Mouse (Mus musculus) midbrain, embryonic 12.5 days (tissue): ENCODE data around the gene Tmem80. TPM values are rescaled to one million over a fixed set of nuclear protein-coding genes. Genes with fewer than 3 reads are reported as not detected.

ENCODE experiments used
- ATAC-seq: fragments of 200-750 bp; cut with Nextera tagmentation; 2 replicates; pipeline ENCODE4 v1.8.0; 2017; ENCODE audit warnings: low read depth, moderate TSS enrichment, moderate library complexity; ENCODE audit not compliant: low FRiP score
- H3K27ac ChIP-seq: fragments of 300-500 bp; sonication (generic); replicated peaks from 2 replicates; pipeline ENCODE4 v1.5.1; 2016; ENCODE audit warnings: mild to moderate bottlenecking
- H3K27me3 ChIP-seq: fragments of 300-500 bp; sonication (generic); 2 replicates; pipeline ENCODE4 v1.6.1; 2016; ENCODE audit warnings: mild to moderate bottlenecking
- H3K36me3 ChIP-seq: fragments of 300-500 bp; sonication (generic); 2 replicates; pipeline ENCODE4 v1.6.1; 2016
- H3K4me1 ChIP-seq: fragments of 300-500 bp; sonication (generic); 2 replicates; pipeline ENCODE4 v1.6.1; 2016
- H3K4me2 ChIP-seq: fragments of 300-500 bp; sonication (generic); replicated peaks from 2 replicates; pipeline ENCODE4 v1.6.1; 2016; ENCODE audit warnings: mild to moderate bottlenecking, moderate library complexity
- H3K4me3 ChIP-seq: fragments of 300-500 bp; sonication (generic); 2 replicates; pipeline ENCODE4 v1.5.1; 2016; ENCODE audit warnings: mild to moderate bottlenecking
- H3K9ac ChIP-seq: fragments of 300-500 bp; sonication (generic); replicated peaks from 2 replicates; pipeline ENCODE4 v1.6.1; 2016; ENCODE audit warnings: mild to moderate bottlenecking, moderate library complexity
- H3K9me3 ChIP-seq: fragments of 300-500 bp; sonication (generic); 2 replicates; pipeline ENCODE4 v1.6.1; 2016; ENCODE audit warnings: mild to moderate bottlenecking
- WGBS: fragments of 180-500 bp; shearing (Covaris S2); methylation state at CpG from one replicate; pipeline ENCODE4 v1.1.7; 2016; 5-methylcytosine and 5-hydroxymethylcytosine counted together
- polyA plus RNA-seq: library from polyadenylated mRNA; unstranded; fragments of >200 nt; fragmentation: Nextera tagmentation; extraction: Ambion mirVana; gene quantifications from 2 replicates; pipeline ENCODE4 v1.2.1, GENCODE M21; 2016

The Tmem80 gene
- polyA plus RNA-seq, 1 experiment from 2014 or later: 68.9 TPM

DNA sequence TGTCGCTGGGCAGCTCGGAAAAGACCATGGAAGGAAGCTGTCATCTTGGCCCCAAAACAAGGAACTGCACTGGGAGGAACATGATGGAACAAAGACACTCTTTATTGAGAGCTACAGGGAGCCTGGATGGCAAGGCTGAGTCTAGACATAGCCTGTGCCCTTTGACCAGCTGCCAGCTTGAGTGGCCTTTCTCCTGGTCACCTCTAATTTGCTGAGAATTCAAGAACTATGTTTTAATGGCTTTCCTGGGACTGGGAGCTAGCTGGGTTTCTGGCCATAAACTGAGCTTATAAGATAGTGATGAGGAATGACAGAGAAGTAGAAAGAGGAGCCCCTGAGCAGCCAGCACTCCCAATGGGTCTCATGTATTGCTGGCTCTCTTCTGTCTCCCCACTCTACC lies 15.7 kb downstream of the Tmem80 start:
- Histone ChIP-seq H3K4me2 (no peak overlapping the region), H3K27ac (no peak overlapping the region), H3K4me3 (no peak overlapping the region), H3K36me3 (no peaks in the 10 kb centered on the region), H3K27me3 (peaks cover 27% of the 10 kb centered on the region), H3K9me3 (no peaks in the 10 kb centered on the region), H3K4me1 (peaks cover 7% of the 10 kb centered on the region), H3K9ac (no peak overlapping the region)
- ATAC-seq: no peak
- 85% methylated on average over 2 of the region's 2 CpGs for WGBS

DNA sequence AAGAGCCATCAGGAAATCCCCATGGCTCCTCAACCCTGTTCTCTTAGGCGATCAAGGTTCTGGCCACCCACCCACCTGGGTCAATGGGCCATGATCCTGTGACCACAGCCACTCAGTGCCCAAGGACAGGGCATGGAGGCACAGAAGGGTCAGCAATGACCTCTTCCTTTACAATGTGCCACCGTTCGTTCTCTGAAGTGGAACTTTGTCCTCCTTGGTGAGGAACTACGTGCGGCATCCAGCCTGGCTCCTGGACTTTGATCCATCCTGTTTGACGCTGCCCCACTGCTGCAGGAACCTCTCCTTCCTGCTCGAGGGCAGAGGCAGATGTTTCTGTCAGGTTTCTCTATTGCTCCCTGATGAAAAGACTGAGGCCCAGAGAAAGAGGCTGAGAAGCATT lies 16.2 kb downstream of the Tmem80 start:
- Histone ChIP-seq H3K27ac (no peak overlapping the region), H3K9me3 (no peaks in the 10 kb centered on the region), H3K4me3 (no peak overlapping the region), H3K27me3 (peaks cover 23% of the 10 kb centered on the region), H3K9ac (no peak overlapping the region), H3K4me2 (no peak overlapping the region), H3K4me1 (peaks cover 2% of the 10 kb centered on the region), H3K36me3 (no peaks in the 10 kb centered on the region)
- no peak for ATAC-seq
- WGBS: 74% methylated on average over 7 of the region's 7 CpGs

DNA sequence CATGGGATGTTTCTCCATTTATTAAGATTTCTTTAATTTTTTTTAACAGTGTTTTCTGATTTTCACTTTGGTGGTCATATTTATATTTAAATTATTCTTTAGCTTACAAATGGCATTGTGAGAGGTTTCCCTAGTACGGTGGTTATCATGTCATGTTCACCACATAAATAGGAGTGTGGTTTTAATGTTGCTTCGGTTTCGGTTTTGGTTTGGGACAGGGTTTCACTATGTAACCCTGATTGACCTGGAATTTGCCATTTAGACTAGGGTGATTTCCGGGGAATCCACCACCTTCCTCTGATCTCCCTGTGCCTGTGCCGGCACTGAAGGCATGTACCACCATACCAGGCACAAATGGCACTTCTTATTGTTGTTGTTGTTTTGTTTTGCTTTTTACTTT lies 17.2 kb downstream of the Tmem80 start:
- no peaks in the 10 kb centered on the region for H3K9me3 ChIP-seq
- no peak overlapping the region for H3K4me2 ChIP-seq
- H3K9ac ChIP-seq: no peak overlapping the region
- no peak overlapping the region for H3K4me3 ChIP-seq
- H3K27ac ChIP-seq: no peak overlapping the region
- H3K4me1 ChIP-seq: no peaks in the 10 kb centered on the region
- ATAC-seq: no peak
- H3K36me3 ChIP-seq: no peaks in the 10 kb centered on the region
- peaks cover 12% of the 10 kb centered on the region; the same call in 1 of the 2 replicates for H3K27me3 ChIP-seq
- 95% methylated on average over 5 of the region's 5 CpGs for WGBS

DNA sequence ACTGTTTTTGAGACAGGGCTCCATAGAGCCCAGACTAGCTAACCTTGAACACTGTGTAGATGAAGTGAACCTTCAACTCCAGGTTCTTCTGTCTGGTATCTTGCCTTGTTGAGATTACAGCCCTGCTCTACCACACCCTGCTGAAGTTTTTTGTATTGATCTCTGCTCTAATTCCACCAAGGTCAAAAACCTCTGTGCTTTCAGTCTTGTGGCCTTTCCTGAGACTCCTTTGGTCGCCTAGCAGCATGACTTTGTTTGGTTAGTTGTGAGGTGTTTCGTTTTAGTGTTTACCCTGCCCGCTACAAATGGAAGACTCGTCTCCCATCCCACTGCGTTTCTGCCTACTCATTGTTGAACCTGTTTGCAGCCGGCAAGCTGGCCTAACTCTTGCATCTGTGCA lies 23.5 kb downstream of the Tmem80 start:
- Histone ChIP-seq H3K27ac (no peak overlapping the region), H3K27me3 (no peaks in the 10 kb centered on the region), H3K9me3 (no peaks in the 10 kb centered on the region), H3K9ac (no peak overlapping the region), H3K36me3 (no peaks in the 10 kb centered on the region), H3K4me1 (0 out of 2 replicates have a peak, but pooled peaks cover 2% of the 10 kb centered on the region), H3K4me3 (no peak overlapping the region), H3K4me2 (no peak overlapping the region)
- WGBS: 79% methylated on average over 6 of the region's 6 CpGs
- no peak for ATAC-seq

DNA sequence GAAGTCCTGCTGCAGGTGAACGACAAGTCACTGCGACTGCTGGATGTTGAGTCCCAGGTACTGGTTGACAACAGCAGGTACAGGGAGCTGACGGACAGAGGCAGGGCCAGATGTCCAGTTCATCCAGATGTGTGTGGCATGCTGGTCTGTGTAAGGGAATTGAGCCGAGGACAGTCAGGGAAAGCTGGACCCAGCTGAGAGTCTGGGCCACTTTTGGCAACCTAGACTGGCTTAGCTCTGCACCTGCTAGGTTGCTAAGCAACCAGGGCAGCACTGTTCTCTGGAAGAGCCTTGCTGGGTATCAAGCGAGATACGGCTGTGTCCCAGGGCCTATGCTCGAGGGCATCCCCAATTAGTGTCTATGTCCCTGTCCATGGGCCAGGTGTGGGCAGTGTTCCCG lies 27.5 kb downstream of the Tmem80 start:
- no peak overlapping the region for H3K9ac ChIP-seq
- no peak overlapping the region for H3K27ac ChIP-seq
- H3K4me2 ChIP-seq: no peak overlapping the region
- peaks cover 1% of the 10 kb centered on the region; the same call in 1 of the 2 replicates for H3K27me3 ChIP-seq
- H3K9me3 ChIP-seq: no peaks in the 10 kb centered on the region
- 72% methylated on average over 8 of the region's 8 CpGs for WGBS
- no peaks in the 10 kb centered on the region for H3K36me3 ChIP-seq
- ATAC-seq: no peak
- H3K4me1 ChIP-seq: 0 out of 2 replicates have a peak, but pooled peaks cover 3% of the 10 kb centered on the region
- H3K4me3 ChIP-seq: no peak overlapping the region

DNA sequence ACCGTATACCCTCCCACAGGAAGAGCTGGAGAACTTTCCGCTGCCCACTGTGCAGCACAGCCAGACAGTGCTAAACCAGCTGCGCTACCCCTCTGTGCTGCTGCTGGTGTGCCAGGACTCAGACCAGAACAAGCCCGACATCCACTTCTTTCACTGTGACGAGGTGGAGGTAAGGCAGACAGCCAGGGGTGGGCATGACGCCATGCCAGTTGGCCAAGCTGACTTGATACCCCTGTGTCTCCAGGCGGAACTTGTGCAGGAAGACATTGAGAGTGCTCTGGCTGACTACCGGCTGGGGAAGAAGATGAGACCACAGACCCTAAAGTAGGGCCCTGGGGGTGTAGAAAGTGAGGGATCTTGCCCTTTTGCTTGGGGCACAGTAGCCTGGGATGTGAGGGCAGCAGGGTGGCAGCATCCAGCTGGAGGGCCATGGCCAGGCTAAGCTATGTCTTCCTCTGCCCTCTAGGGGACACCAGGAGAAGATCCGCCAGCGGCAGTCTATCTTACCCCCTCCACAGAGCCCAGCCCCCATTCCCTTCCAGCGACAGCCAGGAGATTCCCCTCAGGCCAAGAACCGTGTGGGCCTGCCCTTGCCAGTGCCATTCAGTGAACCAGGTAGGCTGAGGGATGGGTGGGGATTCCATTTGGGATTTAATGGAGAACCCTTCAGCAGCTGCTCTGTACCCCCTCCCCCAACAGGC lies 28.2 kb downstream of the Tmem80 start:
- no peaks in the 10 kb centered on the region for H3K36me3 ChIP-seq
- 0 out of 2 replicates have a peak overlapping the region, but pooled peaks have one; percentile 4 for H3K9ac ChIP-seq
- 54% methylated on average over 12 of the region's 12 CpGs for WGBS
- no peak overlapping the region for H3K27ac ChIP-seq
- H3K4me1 ChIP-seq: 0 out of 2 replicates have a peak, but pooled peaks cover 3% of the 10 kb centered on the region
- ATAC-seq: no peak
- H3K4me3 ChIP-seq: no peak overlapping the region
- no peaks in the 10 kb centered on the region for H3K9me3 ChIP-seq
- peaks cover 9% of the 10 kb centered on the region for H3K27me3 ChIP-seq
- H3K4me2 ChIP-seq: no peak overlapping the region

DNA sequence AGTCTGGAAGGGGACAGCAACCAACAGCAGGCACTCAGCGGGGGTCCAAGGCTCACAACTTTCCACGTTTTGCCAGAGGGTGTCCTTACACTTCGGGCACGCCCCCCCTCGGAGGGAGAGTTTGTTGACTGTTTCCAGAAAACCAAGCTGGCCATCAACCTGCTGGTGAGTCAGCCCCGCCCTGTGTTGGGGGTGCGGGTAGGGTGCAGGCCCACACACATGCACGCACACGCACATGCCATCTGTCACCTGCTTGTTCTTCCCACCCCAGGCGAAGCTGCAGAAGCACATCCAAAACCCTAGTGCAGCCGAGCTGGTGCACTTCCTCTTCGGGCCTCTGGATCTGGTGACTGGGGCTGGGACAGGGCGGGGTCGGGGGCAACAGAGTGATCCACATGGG lies 29.4 kb downstream of the Tmem80 start:
- H3K9ac ChIP-seq: no peak overlapping the region
- H3K4me1 ChIP-seq: peaks cover 7% of the 10 kb centered on the region; the same call in 1 of the 2 replicates
- H3K4me3 ChIP-seq: no peak overlapping the region
- no peaks in the 10 kb centered on the region for H3K36me3 ChIP-seq
- H3K9me3 ChIP-seq: no peaks in the 10 kb centered on the region
- peaks cover 21% of the 10 kb centered on the region for H3K27me3 ChIP-seq
- 85% methylated on average over 14 of the region's 14 CpGs for WGBS
- no peak overlapping the region for H3K27ac ChIP-seq
- no peak overlapping the region for H3K4me2 ChIP-seq
- no peak for ATAC-seq

DNA sequence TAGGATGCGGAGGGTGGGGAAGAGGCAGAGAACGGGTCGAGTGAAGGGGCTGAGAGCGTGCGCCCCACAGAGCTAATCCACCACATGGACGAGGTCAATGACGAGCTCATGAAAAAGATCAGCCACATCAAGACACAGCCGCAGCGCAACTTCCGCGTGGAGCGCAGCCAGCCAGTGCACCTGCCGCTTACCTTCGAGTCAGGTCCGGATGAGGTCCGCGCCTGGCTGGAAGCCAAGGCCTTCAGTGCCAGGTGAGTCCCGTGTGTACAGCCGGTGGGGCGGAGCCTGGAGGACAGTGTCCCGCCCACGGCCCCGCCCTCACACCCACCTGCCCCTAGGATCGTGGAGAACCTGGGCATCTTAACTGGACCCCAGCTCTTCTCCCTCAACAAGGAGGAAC lies 34.0 kb downstream of the Tmem80 start:
- ATAC-seq: no peak
- Histone ChIP-seq H3K4me2 (no peak overlapping the region), H3K27me3 (peaks cover 42% of the 10 kb centered on the region), H3K36me3 (no peaks in the 10 kb centered on the region), H3K9ac (no peak overlapping the region), H3K9me3 (no peaks in the 10 kb centered on the region), H3K4me3 (no peak overlapping the region), H3K27ac (no peak overlapping the region), H3K4me1 (peaks cover 4% of the 10 kb centered on the region; the same call in 1 of the 2 replicates)
- 16% methylated on average over 24 of the region's 24 CpGs for WGBS

DNA sequence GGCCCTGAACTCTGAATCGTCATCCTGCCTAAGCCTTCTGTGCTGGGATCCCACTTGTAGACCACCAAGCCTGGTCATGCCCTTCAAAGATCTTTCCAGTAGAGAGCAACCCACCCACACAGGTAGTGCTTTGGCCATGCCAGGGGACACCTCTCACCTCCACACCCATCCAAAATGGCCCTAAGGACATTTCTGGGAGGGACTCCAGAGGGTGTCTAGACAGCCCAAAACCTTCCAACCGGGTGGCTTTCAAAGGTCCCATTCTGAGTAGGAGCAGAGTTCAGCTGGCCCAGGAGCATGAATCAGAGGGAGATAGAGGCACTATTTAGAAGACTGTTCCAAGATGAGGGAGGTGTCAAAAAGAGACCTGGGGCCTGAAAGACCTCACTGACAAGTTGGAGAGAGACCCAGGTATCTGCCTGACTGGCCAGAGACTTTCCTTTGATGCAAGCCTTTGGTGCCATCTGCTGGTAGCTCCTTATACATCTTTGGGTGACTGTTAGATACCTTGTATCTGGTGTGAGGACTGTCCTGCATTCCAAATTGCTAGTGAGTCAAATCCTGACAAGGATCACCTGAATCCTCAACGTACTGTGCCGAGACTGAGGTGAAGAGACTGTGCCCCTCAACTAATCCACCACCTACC lies 35.7 kb downstream of the Tmem80 start:
- Histone ChIP-seq H3K4me1 (peaks cover 4% of the 10 kb centered on the region; the same call in 1 of the 2 replicates), H3K4me2 (no peak overlapping the region), H3K36me3 (no peaks in the 10 kb centered on the region), H3K27me3 (peaks cover 46% of the 10 kb centered on the region), H3K4me3 (no peak overlapping the region), H3K9me3 (no peaks in the 10 kb centered on the region), H3K27ac (no peak overlapping the region), H3K9ac (no peak overlapping the region)
- 0 out of 2 replicates have a peak, but pooled peaks have one; percentile 54 for ATAC-seq
- WGBS: 47% methylated on average over 4 of the region's 4 CpGs

DNA sequence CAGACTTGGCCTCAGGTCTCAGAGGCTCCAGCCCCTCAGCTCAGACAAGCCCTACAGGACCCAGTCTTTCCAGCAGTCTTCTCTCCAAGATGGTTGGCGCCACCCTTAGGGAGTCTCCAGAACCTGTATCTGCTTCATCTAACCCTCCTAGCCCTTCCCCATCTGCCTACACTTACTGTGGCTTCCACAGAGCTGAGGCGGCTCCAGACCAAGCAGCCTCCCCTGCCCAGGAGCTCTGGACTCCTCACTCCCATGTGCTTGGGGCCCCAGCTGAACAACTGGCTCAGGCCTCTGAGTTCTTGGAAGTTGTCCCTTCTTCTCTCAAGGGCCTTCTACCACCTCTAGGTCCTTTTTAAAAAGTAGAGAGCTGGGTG lies 36.2 kb downstream of the Tmem80 start:
- no peak overlapping the region for H3K9ac ChIP-seq
- 55% methylated on average over 2 of the region's 2 CpGs for WGBS
- H3K4me1 ChIP-seq: peaks cover 4% of the 10 kb centered on the region; the same call in 1 of the 2 replicates
- no peak overlapping the region for H3K4me2 ChIP-seq
- peaks cover 46% of the 10 kb centered on the region for H3K27me3 ChIP-seq
- H3K4me3 ChIP-seq: no peak overlapping the region
- H3K9me3 ChIP-seq: no peaks in the 10 kb centered on the region
- H3K27ac ChIP-seq: no peak overlapping the region
- H3K36me3 ChIP-seq: no peaks in the 10 kb centered on the region
- ATAC-seq: no peak

DNA sequence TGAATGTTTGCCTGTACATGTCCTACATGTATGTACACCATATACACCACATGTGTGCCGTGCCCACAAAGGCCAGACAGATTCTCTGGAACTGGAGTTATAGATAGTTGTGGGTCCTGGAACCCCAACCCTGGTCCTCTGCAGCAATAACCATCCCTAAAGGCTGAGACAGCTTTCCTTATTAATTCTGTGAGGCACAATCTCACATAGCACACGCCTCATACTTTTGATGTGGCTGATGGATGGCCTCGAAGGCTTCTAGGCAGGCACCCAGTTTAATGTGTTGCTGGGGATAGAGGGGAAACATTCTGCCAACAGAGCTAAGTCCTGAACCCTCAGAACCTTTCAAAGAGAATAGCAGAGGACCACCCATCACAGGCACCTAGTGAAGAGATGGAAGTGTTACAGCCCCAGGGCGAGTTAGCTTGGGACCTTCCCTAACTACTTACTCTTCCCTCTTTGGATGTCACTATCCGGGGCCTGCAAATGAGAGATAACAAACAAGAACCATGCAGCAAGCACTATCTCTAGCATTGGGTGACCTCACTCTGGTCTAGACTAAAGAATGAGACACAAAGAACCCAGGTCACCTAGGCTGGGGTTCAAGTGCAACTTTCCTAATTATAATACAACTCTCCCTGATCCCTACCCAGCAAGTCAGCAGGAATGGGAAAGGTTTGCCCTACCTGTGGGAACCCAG lies 37.0 kb downstream of the Tmem80 start:
- Histone ChIP-seq H3K4me2 (no peak overlapping the region), H3K9ac (no peak overlapping the region), H3K27me3 (peaks cover 46% of the 10 kb centered on the region), H3K4me1 (peaks cover 4% of the 10 kb centered on the region; the same call in 1 of the 2 replicates), H3K9me3 (no peaks in the 10 kb centered on the region), H3K27ac (no peak overlapping the region), H3K4me3 (no peak overlapping the region), H3K36me3 (no peaks in the 10 kb centered on the region)
- 83% methylated on average over 5 of the region's 5 CpGs for WGBS
- no peak for ATAC-seq

DNA sequence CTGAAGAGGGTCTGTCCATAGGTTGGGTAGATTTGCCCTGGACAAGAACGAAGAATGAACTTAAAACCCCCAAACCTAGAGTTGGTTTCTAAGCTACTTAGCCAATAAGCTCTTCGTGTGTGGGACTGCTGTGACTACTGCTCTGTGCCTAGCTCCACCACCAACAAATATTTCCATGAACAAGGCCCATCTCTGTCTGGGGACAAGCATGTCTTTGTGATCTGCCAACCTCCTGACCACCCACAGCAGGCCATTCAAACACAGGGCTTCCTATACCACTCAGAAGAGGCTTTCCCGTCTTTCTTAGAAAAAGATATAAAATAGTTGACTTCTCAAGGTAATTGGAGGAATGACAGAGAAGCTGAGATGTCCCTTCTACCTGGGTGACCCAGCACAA lies 37.5 kb downstream of the Tmem80 start:
- no peak for ATAC-seq
- Histone ChIP-seq H3K4me1 (peaks cover 4% of the 10 kb centered on the region; the same call in 1 of the 2 replicates), H3K4me3 (no peak overlapping the region), H3K9ac (no peak overlapping the region), H3K4me2 (no peak overlapping the region), H3K36me3 (no peaks in the 10 kb centered on the region), H3K9me3 (no peaks in the 10 kb centered on the region), H3K27ac (no peak overlapping the region), H3K27me3 (peaks cover 45% of the 10 kb centered on the region)
- 76% methylated on average over 3 of the region's 3 CpGs for WGBS
